Mouse (Mus musculus) heart, postnatal 36 days (tissue): ENCODE measurements at regions not wholly inside any gene's neighbourhood (a gene's known extent, or its start where the extent isn't known, plus 50 kb on each side); places are given as distances from the start of the nearest gene placed in this dataset.

Experiments
- DNase-seq, 2 experiments: peaks; one replicate each; pipeline ENCODE4 v3.0.0; 2021 to 2022
- intact Hi-C: fragments of 180-260 bp; cut with DNase I; formaldehyde crosslinking; loops from one replicate; pipeline ENCODE4 v1.15.1; 2025

- no peak for DNase-seq
These were observed 109.8 kb upstream of the Ptbp2 start for GRCm38 (mm10) chr3:119894035-119894434.

GRCm38 (mm10) chr3:119893165-119893910, 109.1 kb upstream of the Ptbp2 start:
- intact Hi-C loops = no loop called here
- DNase-seq = no peak

More at GRCm38 (mm10) chr3:119894035-119894434, 109.8 kb upstream of the Ptbp2 start:
- intact Hi-C loops = no loop called here

GRCm38 (mm10) chr3:119892533-119893164, 108.4 kb upstream of the Ptbp2 start:
- no peak for DNase-seq
- intact Hi-C loops = no loop called here

GRCm38 (mm10) chr3:119890911-119891310, 106.6 kb upstream of the Ptbp2 start:
- intact Hi-C loops = no loop called here
- DNase-seq = no peak

- intact Hi-C loops = no loop called here
- DNase-seq = no peak
These were observed 104.2 kb upstream of the Ptbp2 start for GRCm38 (mm10) chr3:119888487-119888886.

GRCm38 (mm10) chr3:119876395-119876794, 92.1 kb upstream of the Ptbp2 start:
- intact Hi-C loops = no loop called here
- DNase-seq = no peak

- no peak for DNase-seq
- intact Hi-C loops = no loop called here
These were observed 90.8 kb upstream of the Ptbp2 start for GRCm38 (mm10) chr3:119875061-119875460.

- DNase-seq = no peak
- intact Hi-C loops = no loop called here
These were observed 78.1 kb upstream of the Ptbp2 start for GRCm38 (mm10) chr3:119862194-119862957.
